In the genomic region with DNA sequence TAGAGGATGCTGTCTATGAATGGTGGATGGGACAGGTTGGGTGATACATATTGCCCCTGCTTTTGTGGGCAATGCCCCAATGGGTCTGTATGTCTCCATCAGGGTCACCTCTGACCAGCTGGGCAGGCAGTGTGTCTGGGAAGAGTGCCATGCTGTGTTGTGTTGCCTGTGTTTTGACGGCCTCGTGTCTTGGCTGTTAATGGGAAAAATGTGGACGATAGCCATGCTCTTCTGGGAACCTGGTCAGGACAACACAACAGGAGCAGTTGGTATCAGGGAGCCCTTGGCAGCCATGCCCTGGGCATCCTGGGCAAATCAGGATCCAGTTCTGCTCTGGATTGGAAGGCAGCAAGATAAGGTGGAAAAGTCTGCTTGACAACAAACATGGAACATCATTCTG, we compare ENCODE assay signal across 12 mouse cellular contexts. TPM values are rescaled to one million over a fixed set of nuclear protein-coding genes. Genes with fewer than 3 reads are reported as not detected.
DNase-seq lines count a peak whose midpoint lies in the region; ATAC-seq and TF ChIP-seq lines count a peak whose summit lies in the region.
"Had no signal": no experiment of that assay in that cellular context is flagged by ENCODE, and none has a peak within 500 bp of the region (broad histone marks: within the 10 kb centered on the region; RNA-seq: fewer than 3 reads in every experiment).

No protein-coding gene starts in this region.

- H3K4me2 ChIP-seq in heart, embryonic 11.5 days, result no peak overlapping the region
- 0 out of 2 replicates have a peak overlapping the region, but pooled peaks have one; percentile 11 for H3K4me2 ChIP-seq in CH12.LX (ENCODE audit: insufficient read depth, low read depth, poor library complexity, severe bottlenecking)
- no peak overlapping the region for H3K4me2 ChIP-seq in intestine, embryonic 15.5 days (replicated peaks)
- no peak overlapping the region for H3K4me2 ChIP-seq in lung, postnatal 0 days (replicated peaks; ENCODE audit: low read depth, low read length)

- no peak overlapping the region for H3K27ac ChIP-seq in heart, embryonic 11.5 days (ENCODE audit: low read depth, low read length)
- H3K27ac ChIP-seq in CH12.LX (ENCODE audit: insufficient read depth, low read depth), result peak overlapping the region; percentile 50
- no peak overlapping the region for H3K27ac ChIP-seq in intestine, embryonic 15.5 days
- no peak overlapping the region for H3K27ac ChIP-seq in lung, postnatal 0 days (ENCODE audit: low read length)

- peaks cover 29% of the 10 kb centered on the region for H3K79me2 ChIP-seq in CH12.LX (replicated peaks; ENCODE audit: control insufficient read depth, extremely low read depth, insufficient read depth, poor library complexity, severe bottlenecking)

- H3K9ac ChIP-seq in heart, embryonic 11.5 days (ENCODE audit: low read depth, low read length), result no peak overlapping the region
- H3K9ac ChIP-seq in CH12.LX (ENCODE audit: insufficient read depth, low read depth), result no peak overlapping the region
- no peak overlapping the region for H3K9ac ChIP-seq in intestine, embryonic 15.5 days
- H3K9ac ChIP-seq in lung, postnatal 0 days (replicated peaks; ENCODE audit: low read depth), result no peak overlapping the region
- H3K9ac ChIP-seq: liver, postnatal 0 days had no signal

- WGBS in heart, embryonic 11.5 days (ENCODE audit: insufficient replicate concordance), result 86% methylated on average over 3 of the region's 3 CpGs
- 89% methylated on average over 3 of the region's 3 CpGs for WGBS in intestine, embryonic 15.5 days
- WGBS in lung, postnatal 0 days, result 80% methylated on average over 3 of the region's 3 CpGs

- ATAC-seq in heart, embryonic 11.5 days (replicated peaks; ENCODE audit: insufficient number of reproducible peaks, low FRiP score, low TSS enrichment), result no peak
- no peak for ATAC-seq in intestine, embryonic 15.5 days
- no peak for ATAC-seq in lung, postnatal 0 days
- ATAC-seq: forebrain, embryonic 16.5 days; liver, postnatal 0 days had no signal

- H3K4me3 ChIP-seq in heart, embryonic 11.5 days (ENCODE audit: low read depth, low read length), result no peak overlapping the region
- peak overlapping the region in 1 of 3 experiments; percentile 18 for H3K4me3 ChIP-seq in CH12.LX (replicated peaks in 1 of 3; ENCODE audit: low read depth in 2 of 3, low read length in 2 of 3, poor library complexity in 1 of 3)
- no peak overlapping the region for H3K4me3 ChIP-seq in intestine, embryonic 15.5 days (replicated peaks)
- no peak overlapping the region for H3K4me3 ChIP-seq in lung, postnatal 0 days (ENCODE audit: low read depth, low read length)

- no peaks in the 10 kb centered on the region for H3K36me3 ChIP-seq in heart, embryonic 11.5 days (ENCODE audit: control insufficient read depth, insufficient read depth, low read length)
- H3K36me3 ChIP-seq in CH12.LX (replicated peaks in 1 of 2; ENCODE audit: control insufficient read depth in 1 of 2, insufficient read depth in 1 of 2, low read length in 1 of 2), result peaks cover 33 to 40% of the 10 kb centered on the region in 2 experiments
- no peaks in the 10 kb centered on the region for H3K36me3 ChIP-seq in intestine, embryonic 15.5 days
- H3K36me3 ChIP-seq in lung, postnatal 0 days (ENCODE audit: insufficient read depth, low read length), result no peaks in the 10 kb centered on the region

- dilution Hi-C loops in CH12.LX (cut with MboI; ENCODE audit: extremely low pct_ligation_motif_present, extremely low pct_unique_long_range_greater_than_20kb, low sequenced_read_pairs), result no loop called here

- in situ Hi-C loops in CH12.LX (cut with MboI; ENCODE audit: low pct_ligation_motif_present, low pct_unique_long_range_greater_than_20kb, low sequenced_read_pairs), result no loop called here

- H3K9me3 ChIP-seq in heart, embryonic 11.5 days (replicated peaks; ENCODE audit: control insufficient read depth, low read length), result no peaks in the 10 kb centered on the region
- H3K9me3 ChIP-seq in CH12.LX (replicated peaks; ENCODE audit: low read length), result peaks cover 7% of the 10 kb centered on the region
- no peaks in the 10 kb centered on the region for H3K9me3 ChIP-seq in intestine, embryonic 15.5 days
- H3K9me3 ChIP-seq in lung, postnatal 0 days (ENCODE audit: low read length), result no peaks in the 10 kb centered on the region

- no peak for TF ChIP-seq EP300 in CH12.LX (IDR thresholded peaks at IDR 0.05; ENCODE audit: low read length)
- no peak for TF ChIP-seq EP300 in lung, postnatal 0 days (IDR thresholded peaks at IDR 0.05)

- H3K4me1 ChIP-seq in heart, embryonic 11.5 days (ENCODE audit: control insufficient read depth, insufficient read depth, low read length), result no peaks in the 10 kb centered on the region
- H3K4me1 ChIP-seq in CH12.LX (ENCODE audit: control insufficient read depth in 1 of 2, insufficient read depth in 2 of 2), result peaks cover 37 to 70% of the 10 kb centered on the region in 2 experiments
- peaks cover 13% of the 10 kb centered on the region for H3K4me1 ChIP-seq in intestine, embryonic 15.5 days (replicated peaks)
- no peaks in the 10 kb centered on the region for H3K4me1 ChIP-seq in lung, postnatal 0 days (ENCODE audit: insufficient read depth, low read depth, low read length)

- DNase-seq in heart, adult 18-20 months, result peak; percentile 85 to 91
- peak; percentile 24 for DNase-seq in CH12.LX (ENCODE audit: extremely low read depth)
- peak; percentile 96 for DNase-seq in cerebellum, adult 11-12 months
- DNase-seq in gastrocnemius, postnatal 25 days, result peak; percentile 86
- no peak for DNase-seq in spleen, adult 18-20 months
- no peak for DNase-seq in lung, postnatal 0 days (ENCODE audit: low spot score)
- DNase-seq: embryo, embryonic 11 days; liver, postnatal 0 days had no signal

- peaks cover 19% of the 10 kb centered on the region for H3K27me3 ChIP-seq in heart, embryonic 11.5 days (ENCODE audit: control insufficient read depth, insufficient read depth, low read length)
- H3K27me3 ChIP-seq in CH12.LX (replicated peaks), result no peaks in the 10 kb centered on the region
- peaks cover 17% of the 10 kb centered on the region for H3K27me3 ChIP-seq in intestine, embryonic 15.5 days (replicated peaks)
- H3K27me3 ChIP-seq in lung, postnatal 0 days (replicated peaks; ENCODE audit: insufficient read depth, low read length), result no peaks in the 10 kb centered on the region

- no peak for TF ChIP-seq RAD21 in CH12.LX (IDR thresholded peaks at IDR 0.05; ENCODE audit: low read depth, low read length)

- no peak; the same call in 1 of the 2 replicates for TF ChIP-seq POLR2A in CH12.LX (IDR thresholded peaks at IDR 0.05; ENCODE audit: low read depth, low read length)

- no peak for TF ChIP-seq CTCF in CH12.LX (conservative IDR thresholded peaks at IDR 0.05 in 1 of 2, IDR thresholded peaks at IDR 0.05 in 1 of 2; ENCODE audit: low read depth in 2 of 2, low read length in 2 of 2)
- no peak for TF ChIP-seq CTCF in lung, postnatal 0 days (IDR thresholded peaks at IDR 0.05)

TF ChIP-seq in CH12.LX, 34 proteins besides CTCF, POLR2A, EP300 and RAD21:
- no peak for TF ChIP-seq MAZ (IDR thresholded peaks at IDR 0.05; ENCODE audit: low read depth, low read length)
- TF ChIP-seq IRF4 (IDR thresholded peaks at IDR 0.05; ENCODE audit: low read depth, low read length), result peak; percentile 15; the same call in 1 of the 2 replicates
- peak; percentile 67; the same call in 1 of the 2 replicates for TF ChIP-seq CHD2 (IDR thresholded peaks at IDR 0.05; ENCODE audit: low read length)
- TF ChIP-seq POLR2AphosphoS2 (IDR thresholded peaks at IDR 0.05; ENCODE audit: low read depth, low read length), result peak; percentile 96

RNA-seq across cellular contexts. Expression of gene Chac1, which starts 4.1 kb away (rescaled TPM):
- total RNA-seq in heart, adult 18-20 months (2021), result 1 to 10 TPM; 4.0 to 7.0 TPM
- polyA plus RNA-seq in heart, embryonic 11.5 days (2014; fragmentation: Nextera tagmentation; extraction: Ambion mirVana), result 0.35 and 0.74 TPM in 2 replicates
- total RNA-seq in CH12.LX (2012; rRNA removed), result 47.5 and 95.6 TPM in 2 replicates
- 47.2 and 49.2 TPM in 2 replicates for total RNA-seq in CH12.LX (2014; rRNA removed)
- 33.3 and 33.4 TPM in 2 replicates for polyA plus RNA-seq in CH12.LX (2012; ENCODE audit: insufficient read length, low read depth)
- total RNA-seq in gastrocnemius, postnatal 25 days (2021), result 10 to 100 TPM; 14.2 to 69.5 TPM
- 2.3 and 2.7 TPM in 2 replicates for polyA plus RNA-seq in intestine, embryonic 15.5 days (2015; fragmentation: Nextera tagmentation; extraction: Ambion mirVana)
- polyA plus RNA-seq in lung, postnatal 0 days (2015; fragmentation: Nextera tagmentation; extraction: Ambion mirVana), result 1.5 and 1.8 TPM in 2 replicates
- total RNA-seq: monocyte, adult 5-6 weeks had no signal

RNA-seq across cellular contexts. Expression of gene Dll4, which starts 29.5 kb away (rescaled TPM):
- total RNA-seq in heart, adult 18-20 months (2021), result 10 to 100 TPM; 13.3 to 19.6 TPM
- 3.7 and 5.0 TPM in 2 replicates for polyA plus RNA-seq in heart, embryonic 11.5 days (2014; fragmentation: Nextera tagmentation; extraction: Ambion mirVana)
- 0.13 TPM in 1 of 2 replicates, not detected in the other for total RNA-seq in CH12.LX (2012; rRNA removed)
- 0.12 TPM in 1 of 2 replicates, not detected in the other for total RNA-seq in CH12.LX (2014; rRNA removed)
- not detected in 2 replicates for polyA plus RNA-seq in CH12.LX (2012; ENCODE audit: insufficient read length, low read depth)
- total RNA-seq in gastrocnemius, postnatal 25 days (2021), result 1 to 10 TPM; 3.2 to 4.5 TPM
- polyA plus RNA-seq in intestine, embryonic 15.5 days (2015; fragmentation: Nextera tagmentation; extraction: Ambion mirVana), result 8.3 and 8.4 TPM in 2 replicates
- 22.7 and 25.9 TPM in 2 replicates for polyA plus RNA-seq in lung, postnatal 0 days (2015; fragmentation: Nextera tagmentation; extraction: Ambion mirVana)
- total RNA-seq: monocyte, adult 5-6 weeks had no signal

Comparison
In these comparisons a context has a peak if more than half of its experiments do, and no peak if none do; other contexts are left out.
1. DNase-seq: peak in heart, adult 18-20 months (2 of 2), CH12.LX (single experiment), cerebellum, adult 11-12 months (single experiment) and gastrocnemius, postnatal 25 days (single experiment); none in spleen, adult 18-20 months (0 of 2) and lung, postnatal 0 days (single experiment).